Mouse (Mus musculus): Measurements from ENCODE around the gene Ptcd2. TPM values are rescaled to one million over a fixed set of nuclear protein-coding genes. Genes with fewer than 3 reads are reported as not detected.

The Ptcd2 gene
- polyA plus RNA-seq, 1 experiment from 2014 or later: 44.1 TPM

DNA sequence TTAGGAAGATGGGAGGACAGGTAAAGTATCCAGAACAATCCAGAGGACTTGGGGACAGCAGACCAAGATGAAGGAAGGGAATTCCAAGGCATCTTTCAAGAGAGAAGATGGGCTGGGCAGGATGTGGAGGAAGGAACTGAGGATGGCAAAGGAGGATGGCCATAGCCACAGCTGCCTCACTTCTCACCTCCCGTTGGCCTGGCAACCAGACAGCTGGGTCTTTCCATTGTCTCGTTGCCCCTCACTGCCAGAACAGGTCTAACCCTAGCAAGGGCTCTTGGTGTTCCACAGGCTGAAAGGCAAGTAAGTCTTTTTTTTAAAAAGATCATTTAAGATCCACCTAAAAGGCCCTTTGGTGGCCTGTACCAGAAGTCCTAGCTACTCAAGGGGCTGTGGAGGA lies 59.3 kb downstream of the Ptcd2 start:
- no peak for ATAC-seq (ENCODE audit: low read depth)
- no peak overlapping the region for H3K9ac ChIP-seq (ENCODE audit: low read depth, low read length)
- no peaks in the 10 kb centered on the region for H3K36me3 ChIP-seq (ENCODE audit: control insufficient read depth, insufficient read depth, low read length)
- no peak for DNase-seq (ENCODE audit: low spot score)
- no peaks in the 10 kb centered on the region for H3K9me3 ChIP-seq (ENCODE audit: control insufficient read depth, low read length)
- 59% methylated on average over 2 of the region's 2 CpGs for WGBS
- no peaks in the 10 kb centered on the region for H3K27me3 ChIP-seq (replicated peaks; ENCODE audit: control insufficient read depth, insufficient read depth, low read length)
- no peak overlapping the region for H3K27ac ChIP-seq (replicated peaks; ENCODE audit: low read depth, low read length)
- H3K4me1 ChIP-seq (ENCODE audit: control insufficient read depth, insufficient read depth, low read length): peaks cover 5% of the 10 kb centered on the region
- H3K4me2 ChIP-seq (ENCODE audit: low read depth, low read length): no peak overlapping the region
- no peak overlapping the region for H3K4me3 ChIP-seq (ENCODE audit: low read depth, low read length)

DNA sequence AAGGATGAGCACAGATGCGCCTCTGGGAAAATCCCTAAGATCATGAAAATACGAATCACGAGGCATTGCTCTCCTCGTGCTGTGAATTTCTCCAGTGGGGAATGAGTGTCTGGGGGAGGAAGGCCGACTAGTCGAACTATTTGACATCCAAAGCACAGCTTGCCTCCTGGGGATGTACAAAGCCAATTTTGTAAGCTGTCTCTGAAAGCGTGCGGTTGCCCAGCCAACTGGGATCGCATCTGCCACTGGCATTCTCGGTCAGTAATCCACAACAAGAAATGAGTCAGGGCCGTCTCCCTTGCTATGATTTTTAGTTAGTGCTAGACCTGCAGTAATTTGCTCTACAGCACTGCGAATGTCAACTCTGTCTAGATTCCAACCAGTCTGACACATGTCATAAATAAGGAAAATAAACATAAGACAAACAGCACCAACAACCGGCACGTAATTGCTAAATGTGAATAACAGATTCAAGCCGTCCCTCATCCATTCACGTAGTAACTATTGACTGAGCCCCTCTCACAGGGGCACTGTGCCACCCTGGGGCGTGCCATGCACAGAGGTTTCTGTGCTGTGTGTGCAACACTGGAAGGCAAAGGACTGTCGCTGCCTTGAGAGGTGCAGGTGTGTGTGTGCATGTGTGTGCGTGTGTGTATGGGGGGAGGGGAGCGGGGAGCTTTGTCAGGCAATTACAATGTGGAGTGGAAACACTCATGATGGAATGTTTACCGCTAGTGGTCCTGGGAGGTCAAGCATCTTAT lies 59.9 kb downstream of the Ptcd2 start:
- Histone ChIP-seq H3K4me2 (ENCODE audit: low read depth, low read length) (no peak overlapping the region), H3K9ac (ENCODE audit: low read depth, low read length) (no peak overlapping the region), H3K4me1 (ENCODE audit: control insufficient read depth, insufficient read depth, low read length) (peaks cover 5% of the 10 kb centered on the region), H3K27ac (replicated peaks; ENCODE audit: low read depth, low read length) (no peak overlapping the region), H3K9me3 (ENCODE audit: control insufficient read depth, low read length) (no peaks in the 10 kb centered on the region), H3K4me3 (ENCODE audit: low read depth, low read length) (no peak overlapping the region), H3K36me3 (ENCODE audit: control insufficient read depth, insufficient read depth, low read length) (no peaks in the 10 kb centered on the region), H3K27me3 (replicated peaks; ENCODE audit: control insufficient read depth, insufficient read depth, low read length) (no peaks in the 10 kb centered on the region)
- 72% methylated on average over 21 of the region's 21 CpGs for WGBS
- DNase-seq (ENCODE audit: low spot score) (peak; percentile 51), ATAC-seq (ENCODE audit: low read depth) (no peak)

DNA sequence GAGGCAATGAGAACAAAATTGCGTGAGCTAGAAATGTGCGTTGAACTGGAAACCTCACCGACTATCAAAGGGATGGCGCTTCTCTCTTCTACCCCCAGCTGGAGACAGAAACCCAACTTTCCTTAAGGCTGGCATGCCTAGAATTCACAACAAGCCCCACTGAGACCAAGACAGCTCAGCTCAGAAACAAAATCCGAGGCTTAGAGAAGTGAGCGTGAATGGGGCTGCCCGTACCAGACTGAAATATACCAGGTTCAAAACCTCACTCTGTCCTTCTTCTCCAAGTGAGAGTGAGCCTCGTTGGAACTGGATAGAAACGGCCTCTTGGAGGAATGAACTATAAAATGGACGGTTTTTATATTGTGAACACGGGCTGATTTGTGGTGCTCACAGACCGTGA lies 60.6 kb downstream of the Ptcd2 start:
- H3K27ac ChIP-seq (replicated peaks; ENCODE audit: low read depth, low read length): no peak overlapping the region
- no peak overlapping the region for H3K4me2 ChIP-seq (ENCODE audit: low read depth, low read length)
- peaks cover 5% of the 10 kb centered on the region for H3K4me1 ChIP-seq (ENCODE audit: control insufficient read depth, insufficient read depth, low read length)
- no peaks in the 10 kb centered on the region for H3K9me3 ChIP-seq (ENCODE audit: control insufficient read depth, low read length)
- H3K27me3 ChIP-seq (replicated peaks; ENCODE audit: control insufficient read depth, insufficient read depth, low read length): no peaks in the 10 kb centered on the region
- no peak for ATAC-seq (ENCODE audit: low read depth)
- no peaks in the 10 kb centered on the region for H3K36me3 ChIP-seq (ENCODE audit: control insufficient read depth, insufficient read depth, low read length)
- DNase-seq (ENCODE audit: low spot score): no peak
- 78% methylated on average over 12 of the region's 12 CpGs for WGBS
- H3K9ac ChIP-seq (ENCODE audit: low read depth, low read length): no peak overlapping the region
- no peak overlapping the region for H3K4me3 ChIP-seq (ENCODE audit: low read depth, low read length)

DNA sequence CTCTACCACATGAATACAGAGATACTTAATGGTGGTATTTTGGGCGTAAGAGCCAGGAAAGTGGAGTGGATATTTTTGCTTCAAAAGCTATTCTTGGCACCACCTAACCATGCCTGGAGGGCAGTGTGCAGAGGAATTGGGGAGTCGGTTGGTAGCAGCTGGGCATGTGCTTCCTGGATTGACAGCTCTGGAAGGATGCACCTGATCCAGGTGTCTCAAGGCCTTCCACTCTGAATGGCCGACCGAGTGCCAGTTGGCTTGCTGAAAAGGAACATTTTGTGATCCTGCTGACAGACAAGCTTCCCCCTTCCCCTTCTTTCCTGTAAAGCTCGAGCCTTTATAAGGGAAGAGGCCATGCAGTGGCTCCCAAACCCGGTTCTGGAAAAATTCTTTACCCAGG lies 61.5 kb downstream of the Ptcd2 start:
- H3K4me3 ChIP-seq (ENCODE audit: low read depth, low read length): no peak overlapping the region
- no peak overlapping the region for H3K9ac ChIP-seq (ENCODE audit: low read depth, low read length)
- no peaks in the 10 kb centered on the region for H3K36me3 ChIP-seq (ENCODE audit: control insufficient read depth, insufficient read depth, low read length)
- H3K9me3 ChIP-seq (ENCODE audit: control insufficient read depth, low read length): no peaks in the 10 kb centered on the region
- WGBS: 58% methylated on average over 6 of the region's 6 CpGs
- peaks cover 5% of the 10 kb centered on the region for H3K4me1 ChIP-seq (ENCODE audit: control insufficient read depth, insufficient read depth, low read length)
- H3K27me3 ChIP-seq (replicated peaks; ENCODE audit: control insufficient read depth, insufficient read depth, low read length): no peaks in the 10 kb centered on the region
- no peak overlapping the region for H3K4me2 ChIP-seq (ENCODE audit: low read depth, low read length)
- H3K27ac ChIP-seq (replicated peaks; ENCODE audit: low read depth, low read length): no peak overlapping the region
- no peak for DNase-seq (ENCODE audit: low spot score)
- ATAC-seq (ENCODE audit: low read depth): no peak

DNA sequence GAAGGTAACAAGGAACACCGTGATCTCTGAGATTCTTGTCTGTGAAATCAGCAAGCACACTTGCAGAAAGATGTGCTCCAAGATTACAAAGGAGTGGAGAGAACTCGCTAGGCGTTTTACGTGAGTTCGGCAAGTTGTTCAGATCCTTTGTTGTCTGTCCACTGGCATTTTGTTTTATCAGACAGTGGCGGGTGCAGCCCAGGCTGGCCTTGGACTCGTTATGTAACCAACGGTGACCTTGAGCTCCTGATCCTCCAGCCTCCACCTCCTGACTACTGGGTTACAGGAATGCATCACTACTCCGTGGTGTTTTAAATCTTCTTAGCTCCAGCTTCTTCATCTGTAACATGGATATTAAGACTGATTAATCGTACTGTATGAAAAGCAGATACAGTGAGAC lies 65.2 kb downstream of the Ptcd2 start:
- Histone ChIP-seq H3K9ac (ENCODE audit: low read depth, low read length) (no peak overlapping the region), H3K4me1 (ENCODE audit: control insufficient read depth, insufficient read depth, low read length) (peaks cover 5% of the 10 kb centered on the region), H3K36me3 (ENCODE audit: control insufficient read depth, insufficient read depth, low read length) (no peaks in the 10 kb centered on the region), H3K4me3 (ENCODE audit: low read depth, low read length) (no peak overlapping the region), H3K27ac (replicated peaks; ENCODE audit: low read depth, low read length) (no peak overlapping the region), H3K27me3 (replicated peaks; ENCODE audit: control insufficient read depth, insufficient read depth, low read length) (no peaks in the 10 kb centered on the region), H3K4me2 (ENCODE audit: low read depth, low read length) (no peak overlapping the region), H3K9me3 (ENCODE audit: control insufficient read depth, low read length) (no peaks in the 10 kb centered on the region)
- DNase-seq (ENCODE audit: low spot score) (no peak), ATAC-seq (ENCODE audit: low read depth) (no peak)
- 71% methylated on average over 10 of the region's 10 CpGs for WGBS

DNA sequence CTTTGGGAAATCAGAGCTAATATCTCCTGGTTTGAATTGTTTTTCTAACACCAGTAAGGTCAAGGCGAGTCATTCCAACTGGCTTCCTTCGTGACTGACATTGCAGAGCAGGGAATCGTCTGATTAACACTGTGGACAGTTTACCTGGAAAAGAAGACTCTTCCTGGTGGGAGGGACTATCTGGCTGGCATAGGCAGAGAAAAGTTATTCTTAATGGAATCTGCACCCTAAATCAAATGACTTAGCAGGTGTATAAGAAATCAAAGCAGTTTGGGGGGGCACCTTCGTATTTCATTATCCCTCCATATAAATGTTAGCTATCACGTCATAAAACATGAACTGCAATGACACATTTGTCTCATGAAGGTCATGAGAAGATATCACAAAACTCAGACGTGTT lies 66.0 kb downstream of the Ptcd2 start:
- Histone ChIP-seq H3K36me3 (ENCODE audit: control insufficient read depth, insufficient read depth, low read length) (no peaks in the 10 kb centered on the region), H3K9me3 (ENCODE audit: control insufficient read depth, low read length) (no peaks in the 10 kb centered on the region), H3K4me3 (ENCODE audit: low read depth, low read length) (no peak overlapping the region), H3K9ac (ENCODE audit: low read depth, low read length) (no peak overlapping the region), H3K4me2 (ENCODE audit: low read depth, low read length) (no peak overlapping the region), H3K4me1 (ENCODE audit: control insufficient read depth, insufficient read depth, low read length) (peaks cover 5% of the 10 kb centered on the region), H3K27me3 (replicated peaks; ENCODE audit: control insufficient read depth, insufficient read depth, low read length) (no peaks in the 10 kb centered on the region), H3K27ac (replicated peaks; ENCODE audit: low read depth, low read length) (no peak overlapping the region)
- DNase-seq (ENCODE audit: low spot score): no peak
- no peak for ATAC-seq (ENCODE audit: low read depth)
- 77% methylated on average over 6 of the region's 6 CpGs for WGBS

DNA sequence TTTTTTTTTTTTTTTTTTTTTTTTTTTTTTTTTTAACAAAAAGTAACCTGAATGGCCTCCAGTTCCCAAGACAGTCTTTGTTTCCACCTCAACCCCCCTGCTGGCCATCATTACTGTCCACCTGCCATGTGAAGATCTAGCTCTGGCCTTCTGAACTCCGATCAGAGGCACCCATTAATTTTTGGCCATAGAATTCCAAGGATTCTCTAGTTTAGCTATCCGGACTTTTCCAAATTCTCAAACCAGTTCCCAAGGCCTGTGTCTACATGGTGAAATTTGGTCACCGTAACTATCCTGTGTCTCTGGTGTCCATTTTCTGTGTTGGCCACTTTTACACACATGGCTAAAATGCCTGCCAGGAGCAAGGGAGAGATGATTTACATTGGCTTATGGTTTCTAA lies 67.0 kb downstream of the Ptcd2 start:
- Histone ChIP-seq H3K9ac (ENCODE audit: low read depth, low read length) (no peak overlapping the region), H3K4me2 (ENCODE audit: low read depth, low read length) (no peak overlapping the region), H3K27ac (replicated peaks; ENCODE audit: low read depth, low read length) (no peak overlapping the region), H3K4me1 (ENCODE audit: control insufficient read depth, insufficient read depth, low read length) (no peaks in the 10 kb centered on the region), H3K9me3 (ENCODE audit: control insufficient read depth, low read length) (no peaks in the 10 kb centered on the region), H3K27me3 (replicated peaks; ENCODE audit: control insufficient read depth, insufficient read depth, low read length) (no peaks in the 10 kb centered on the region), H3K4me3 (ENCODE audit: low read depth, low read length) (no peak overlapping the region), H3K36me3 (ENCODE audit: control insufficient read depth, insufficient read depth, low read length) (no peaks in the 10 kb centered on the region)
- WGBS: 94% methylated on average over 3 of the region's 3 CpGs
- ATAC-seq (ENCODE audit: low read depth): no peak
- no peak for DNase-seq (ENCODE audit: low spot score)

DNA sequence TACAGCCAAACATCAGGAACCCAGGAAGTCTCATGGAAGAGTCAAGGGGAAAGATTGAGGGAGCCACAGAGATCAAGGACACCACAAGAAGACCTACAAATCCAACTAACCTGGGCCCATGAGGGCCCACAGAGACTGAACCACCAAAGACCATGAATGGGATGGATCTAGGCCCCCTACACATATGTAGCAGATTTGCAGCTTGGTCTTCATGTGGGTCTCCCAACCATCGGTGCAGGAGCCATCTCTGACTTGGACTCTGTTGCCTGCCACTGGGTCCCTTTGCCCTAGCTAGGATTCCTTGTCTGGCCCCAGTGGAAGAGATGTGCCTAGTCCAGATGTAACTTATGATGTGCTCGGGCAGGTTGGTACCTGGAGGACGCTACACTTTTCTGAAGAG lies 72.5 kb downstream of the Ptcd2 start:
- Histone ChIP-seq H3K9ac (ENCODE audit: low read depth, low read length) (no peak overlapping the region), H3K4me3 (ENCODE audit: low read depth, low read length) (no peak overlapping the region), H3K27ac (replicated peaks; ENCODE audit: low read depth, low read length) (no peak overlapping the region), H3K4me1 (ENCODE audit: control insufficient read depth, insufficient read depth, low read length) (no peaks in the 10 kb centered on the region), H3K4me2 (ENCODE audit: low read depth, low read length) (no peak overlapping the region), H3K9me3 (ENCODE audit: control insufficient read depth, low read length) (no peaks in the 10 kb centered on the region), H3K27me3 (replicated peaks; ENCODE audit: control insufficient read depth, insufficient read depth, low read length) (no peaks in the 10 kb centered on the region), H3K36me3 (ENCODE audit: control insufficient read depth, insufficient read depth, low read length) (no peaks in the 10 kb centered on the region)
- 91% methylated on average over 3 of the region's 3 CpGs for WGBS
- ATAC-seq (ENCODE audit: low read depth) (no peak), DNase-seq (ENCODE audit: low spot score) (no peak)

Measured in embryonic facial prominence, embryonic 14.5 days (tissue).